Comparison of ENCODE assay signal across 8 mouse cellular contexts in the genomic region with DNA sequence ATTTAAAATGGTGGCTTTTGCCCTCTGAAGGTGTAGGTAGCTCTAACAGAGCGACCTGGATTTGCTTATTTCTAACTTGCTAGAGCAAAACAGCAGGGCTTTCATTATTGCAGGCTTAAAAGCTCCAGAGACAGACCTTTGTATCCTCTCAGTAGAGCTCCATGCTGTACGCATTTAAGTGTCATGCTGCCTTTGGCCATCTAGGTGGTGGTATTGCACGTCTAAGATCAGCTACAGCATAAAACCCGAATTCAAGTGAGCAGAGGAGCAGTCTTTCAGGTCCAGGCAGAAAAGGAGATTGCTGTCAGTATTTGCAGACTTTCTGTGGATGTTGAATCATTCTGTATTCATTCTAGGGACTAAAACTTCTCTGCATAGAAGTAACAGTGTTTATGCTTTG. TPM values are rescaled to one million over a fixed set of nuclear protein-coding genes. Genes with fewer than 3 reads are reported as not detected.
A peak's percentile ranks its signal among the peaks of the same experiment; 100 is the strongest.
DNase-seq lines count a peak whose midpoint lies in the region.

No protein-coding gene starts in this region.

- H3K36me3 ChIP-seq in splenic B cell, adult 2 months (ENCODE audit: control insufficient read depth, insufficient read depth, low read length, poor library complexity, severe bottlenecking): 0 out of 2 replicates have a peak, but pooled peaks cover 6% of the 10 kb centered on the region

- no peaks in the 10 kb centered on the region for H3K27me3 ChIP-seq in splenic B cell, adult 2 months (ENCODE audit: control insufficient read depth, insufficient read depth, low read length, poor library complexity, severe bottlenecking)

- DNase-seq in gastrocnemius, adult 18-20 months (ENCODE audit: low spot score): peak; percentile 50
- DNase-seq in gastrocnemius, adult 8-10 months (ENCODE audit: low spot score in 2 of 2): no peak
- DNase-seq in CD4-positive helper T cell, adult 2 months (ENCODE audit: low read depth, low spot score): peak; percentile 75
- peak; percentile 88 for DNase-seq in brain, adult 2 months (ENCODE audit: low read depth, low spot score)
- peak; percentile 49 for DNase-seq in forelimb bud, embryonic 11.5 days (ENCODE audit: low read depth, low spot score)
- DNase-seq in kidney, postnatal 14 days: peak; percentile 71
- peak; percentile 53 for DNase-seq in lung, postnatal 25 days (ENCODE audit: low spot score)
- peak; percentile 80 for DNase-seq in splenic B cell, adult 2 months (ENCODE audit: low read depth, low spot score)

RNA-seq across cellular contexts. Expression of gene Tor1aip1, which starts 6.7 kb away (rescaled TPM):
- 100 to 1,000 TPM; 124 to 126 TPM for total RNA-seq in gastrocnemius, adult 18-20 months (2021)
- 100 to 1,000 TPM; 120 to 141 (median 125) TPM for total RNA-seq in gastrocnemius, adult 8-10 months (2022)

RNA-seq across cellular contexts. Expression of gene Tor1aip2, which starts 7.8 kb away (rescaled TPM):
- total RNA-seq in gastrocnemius, adult 18-20 months (2021): 10 to 100 TPM; 46.9 to 55.6 TPM
- total RNA-seq in gastrocnemius, adult 8-10 months (2022): 10 to 100 TPM; 50.3 to 57.4 (median 55.3) TPM

Comparison
In these comparisons a context has a peak if more than half of its experiments do, and no peak if none do; other contexts are left out.
1. DNase-seq: peak in gastrocnemius, adult 18-20 months (single experiment), CD4-positive helper T cell, adult 2 months (single experiment), brain, adult 2 months (single experiment), forelimb bud, embryonic 11.5 days (single experiment), kidney, postnatal 14 days (single experiment), lung, postnatal 25 days (single experiment) and splenic B cell, adult 2 months (single experiment); none in gastrocnemius, adult 8-10 months (0 of 2).